Mouse (Mus musculus) small intestine, adult 2 months (tissue): Measurements from ENCODE around the gene Hfm1.

Experiments
- CTCF ChIP-seq: fragments of 200-500 bp; IDR thresholded peaks from 2 replicates; pipeline ENCODE4 v1.5.1; 2012; ENCODE audit warnings: low read depth, mild to moderate bottlenecking, control low read depth, inconsistent platforms, low read length, moderate library complexity, mixed read lengths; ENCODE audit not compliant: insufficient replicate concordance, insufficient read length; ENCODE audit errors: extremely low read depth
- POLR2A ChIP-seq: fragments of 200-500 bp; IDR thresholded peaks from 2 replicates; pipeline ENCODE4 v1.6.1; 2012; ENCODE audit warnings: low read depth, mild to moderate bottlenecking, control low read depth, inconsistent platforms, low read length, moderate library complexity

DNA sequence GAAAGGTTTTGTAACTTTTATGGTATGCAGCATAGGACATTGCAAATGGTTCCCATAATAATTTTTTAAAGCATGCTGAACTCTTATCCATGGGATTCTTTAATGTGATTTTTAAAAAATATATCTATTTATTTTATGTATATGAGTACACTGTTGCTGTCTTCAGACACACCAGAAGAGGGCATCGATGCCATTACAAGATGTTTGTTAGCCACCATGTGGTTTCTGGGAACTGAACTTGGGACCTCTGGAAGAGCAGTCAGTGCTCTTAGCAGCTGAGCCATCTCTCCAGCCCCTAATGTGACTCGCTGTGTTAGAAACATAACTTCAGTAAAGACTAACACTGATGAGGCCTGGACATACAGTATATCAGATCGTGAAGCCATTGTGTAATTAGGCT is 40.3 kb upstream of the Hfm1 start:
- TF ChIP-seq POLR2A: no peak
- TF ChIP-seq CTCF: no peak
